Mouse (Mus musculus): ENCODE measurements at regions not wholly inside any gene's neighbourhood (a gene's known extent, or its start where the extent isn't known, plus 50 kb on each side); places are given as distances from the start of the nearest gene placed in this dataset.

DNA sequence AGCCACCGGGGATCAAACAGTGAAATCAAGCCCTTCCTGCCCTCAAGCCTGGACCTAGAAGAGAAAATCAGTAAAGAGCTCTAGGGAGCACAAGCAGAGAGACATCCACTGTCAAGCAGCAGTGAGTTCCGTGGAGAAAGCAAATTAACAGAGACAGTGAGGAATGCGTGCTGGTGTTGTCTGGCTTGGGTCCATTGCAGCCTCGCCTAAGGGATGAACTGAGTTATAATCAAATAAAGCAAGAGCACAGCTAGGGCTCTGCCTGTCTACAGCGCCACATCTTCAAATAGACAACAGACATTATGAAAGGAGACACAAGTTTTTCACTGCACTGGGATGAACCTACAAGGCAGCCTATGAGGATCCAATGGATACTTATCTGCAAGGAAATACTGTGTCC is 62.3 kb upstream of the Xcl1 start:
- TF ChIP-seq CTCF (IDR thresholded peaks at IDR 0.05; ENCODE audit: low read depth): no peak
- TF ChIP-seq EP300 (IDR thresholded peaks at IDR 0.05; ENCODE audit: low read depth): no peak
